Mouse (Mus musculus) stomach, postnatal 0 days (tissue): Measurements from ENCODE around the gene Rpusd3. TPM values are rescaled to one million over a fixed set of nuclear protein-coding genes. Genes with fewer than 3 reads are reported as not detected.
A peak's percentile ranks its signal among the peaks of the same experiment; 100 is the strongest.

Source experiments
- ATAC-seq: fragments of 200-750 bp; cut with Nextera tagmentation; 2 replicates; pipeline ENCODE4 v1.8.0; 2017; ENCODE audit not compliant: low FRiP score, low TSS enrichment
- DNase-seq: peaks from one replicate; pipeline ENCODE4 v3.0.0-alpha.2; 2016; ENCODE audit warnings: low spot score
- H3K27ac ChIP-seq: fragments of 300-500 bp; sonication (generic); replicated peaks from 2 replicates; pipeline ENCODE4 v1.5.1; 2014; ENCODE audit warnings: mild to moderate bottlenecking, control low read depth
- H3K27me3 ChIP-seq: fragments of 300-500 bp; sonication (generic); 2 replicates; pipeline ENCODE4 v1.6.1; 2014; ENCODE audit warnings: low read length; ENCODE audit not compliant: control insufficient read depth, insufficient read depth
- H3K36me3 ChIP-seq: fragments of 300-500 bp; sonication (generic); 2 replicates; pipeline ENCODE4 v1.6.1; 2014; ENCODE audit warnings: low read length, mixed read lengths; ENCODE audit not compliant: control insufficient read depth, insufficient read depth
- H3K4me1 ChIP-seq: fragments of 300-500 bp; sonication (generic); replicated peaks from 2 replicates; pipeline ENCODE4 v1.6.1; 2014; ENCODE audit warnings: antibody characterized with exemption; ENCODE audit not compliant: control insufficient read depth, insufficient read depth
- H3K4me2 ChIP-seq: fragments of 300-500 bp; sonication (generic); replicated peaks from 2 replicates; pipeline ENCODE4 v1.6.1; 2014; ENCODE audit warnings: low read depth, mild to moderate bottlenecking, control low read depth, moderate library complexity
- H3K4me3 ChIP-seq: fragments of 300-500 bp; sonication (generic); 2 replicates; pipeline ENCODE4 v1.5.1; 2014; ENCODE audit warnings: low read depth, low read length, control low read depth
- H3K9ac ChIP-seq: fragments of 300-500 bp; sonication (generic); 2 replicates; pipeline ENCODE4 v1.6.1; 2014; ENCODE audit warnings: mild to moderate bottlenecking, low read length, control low read depth, mixed read lengths
- H3K9me3 ChIP-seq: fragments of 300-500 bp; sonication (generic); 2 replicates; pipeline ENCODE4 v1.6.1; 2016; ENCODE audit warnings: low read length; ENCODE audit not compliant: control insufficient read depth
- CTCF ChIP-seq: IDR thresholded peaks from 2 replicates; pipeline ENCODE4 v1.5.1; 2016; ENCODE audit warnings: antibody characterized with exemption, low read depth, mild to moderate bottlenecking, moderate library complexity
- EP300 ChIP-seq: optimal IDR thresholded peaks from 2 replicates; pipeline ENCODE3; 2016; ENCODE audit warnings: antibody characterized with exemption
- WGBS: fragments of 180-500 bp; shearing (Covaris S2); extraction: QIAGEN DNeasy Blood & Tissue Kit; methylation state at CpG from one replicate; pipeline ENCODE4 v1.1.7; 2014; 5-methylcytosine and 5-hydroxymethylcytosine counted together
- polyA plus RNA-seq: library from polyadenylated mRNA; unstranded; fragments of >200 nt; fragmentation: Nextera tagmentation; extraction: Ambion mirVana; gene quantifications from 2 replicates; pipeline ENCODE4 v1.2.1, GENCODE M21; 2015

Gene Rpusd3
- polyA plus RNA-seq = 11.8 and 12.9 TPM in 2 replicates

DNA sequence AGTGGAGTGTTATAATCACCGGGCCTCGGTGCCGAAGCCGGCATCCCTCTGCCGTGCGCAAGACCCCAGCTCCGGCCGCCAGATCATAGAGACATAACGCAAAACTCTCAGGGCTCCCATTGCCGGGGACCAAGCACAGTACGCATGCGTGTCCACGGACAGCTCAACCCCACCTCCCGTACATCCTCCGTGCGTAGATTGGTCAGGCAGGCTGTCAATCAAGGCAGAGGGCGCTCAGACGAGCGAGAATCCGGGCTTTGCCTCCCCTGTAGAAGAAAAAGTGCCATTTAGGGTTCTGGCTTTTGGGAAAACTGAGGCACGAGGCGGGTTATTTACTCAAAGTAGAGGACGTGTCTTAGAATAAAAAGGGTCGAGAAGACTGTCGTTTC is at the start of gene Rpusd3:
Gene Rpusd3, minus strand, starts transcription at position 142 of the 389 bp plus-strand sequence.
- ATAC-seq (peak; percentile 97), DNase-seq (peak; percentile 96)
- H3K4me2 ChIP-seq = peak within 1 kb of the TSS; percentile 74
- peaks cover 3% of the 10 kb centered on the region; the same call in 1 of the 2 replicates for H3K4me1 ChIP-seq
- under 1% methylated on average over 25 of the region's 25 CpGs for WGBS
- no peaks in the 10 kb centered on the region for H3K36me3 ChIP-seq
- H3K9ac ChIP-seq = peak within 1 kb of the TSS; percentile 66
- no peak for TF ChIP-seq EP300
- no peak for TF ChIP-seq CTCF
- peak within 1 kb of the TSS; percentile 8; the same call in 1 of the 2 replicates for H3K27ac ChIP-seq
- H3K27me3 ChIP-seq = no peaks in the 10 kb centered on the region
- no peaks in the 10 kb centered on the region for H3K9me3 ChIP-seq
- H3K4me3 ChIP-seq = peak within 1 kb of the TSS; percentile 57

DNA sequence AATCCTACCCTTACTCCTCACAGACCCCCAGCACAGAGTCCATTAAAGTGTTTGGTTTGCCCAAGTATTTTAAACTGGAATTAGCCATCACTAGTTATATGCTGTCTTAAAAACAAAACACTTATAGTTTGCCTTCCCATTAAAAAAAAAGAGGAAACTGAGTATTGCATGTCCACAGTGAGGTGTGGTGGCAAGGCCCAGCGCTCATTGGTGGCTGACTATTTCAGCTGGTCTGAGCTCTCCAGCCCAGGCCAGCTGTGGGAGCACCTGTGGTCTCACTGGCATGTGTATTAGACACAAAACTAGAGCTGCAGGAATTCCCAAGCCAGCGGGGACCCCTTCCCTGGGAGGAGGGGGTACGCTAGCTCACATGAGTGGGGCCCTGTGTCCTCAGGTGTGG is 49.4 kb upstream of the Rpusd3 start:
- H3K9ac ChIP-seq = no peak overlapping the region
- peaks cover 8% of the 10 kb centered on the region for H3K4me1 ChIP-seq
- DNase-seq (no peak), ATAC-seq (no peak)
- H3K27me3 ChIP-seq = no peaks in the 10 kb centered on the region
- H3K4me2 ChIP-seq = no peak overlapping the region
- TF ChIP-seq EP300 (no peak), CTCF (no peak)
- H3K27ac ChIP-seq = no peak overlapping the region
- no peaks in the 10 kb centered on the region for H3K36me3 ChIP-seq
- H3K4me3 ChIP-seq = no peak overlapping the region
- H3K9me3 ChIP-seq = no peaks in the 10 kb centered on the region
- WGBS = 71% methylated on average over 3 of the region's 3 CpGs

GRCm38 (mm10) chr6:113465602-113466001 is 46.5 kb upstream of the Rpusd3 start:
- no peak overlapping the region for H3K4me2 ChIP-seq
- H3K27me3 ChIP-seq = no peaks in the 10 kb centered on the region
- H3K36me3 ChIP-seq = no peaks in the 10 kb centered on the region
- no peak for DNase-seq
- peak; percentile 66 for TF ChIP-seq CTCF
- no peak for TF ChIP-seq EP300
- no peaks in the 10 kb centered on the region for H3K4me1 ChIP-seq
- H3K27ac ChIP-seq = no peak overlapping the region
- no peaks in the 10 kb centered on the region for H3K9me3 ChIP-seq
- no peak; the same call in 1 of the 2 replicates for ATAC-seq
- WGBS = 55% methylated on average over 5 of the region's 5 CpGs
- H3K9ac ChIP-seq = no peak overlapping the region
- no peak overlapping the region for H3K4me3 ChIP-seq

- Histone ChIP-seq H3K36me3 (no peaks in the 10 kb centered on the region), H3K4me3 (no peak overlapping the region), H3K27ac (no peak overlapping the region), H3K4me2 (no peak overlapping the region), H3K27me3 (no peaks in the 10 kb centered on the region), H3K9me3 (no peaks in the 10 kb centered on the region), H3K9ac (no peak overlapping the region), H3K4me1 (no peaks in the 10 kb centered on the region)
- TF ChIP-seq CTCF (no peak), EP300 (no peak)
- no peak for DNase-seq
- ATAC-seq = no peak
- WGBS = 62% methylated on average over 7 of the region's 7 CpGs
Observed at GRCm38 (mm10) chr6:113464040-113464439, 44.9 kb upstream of the Rpusd3 start.

DNA sequence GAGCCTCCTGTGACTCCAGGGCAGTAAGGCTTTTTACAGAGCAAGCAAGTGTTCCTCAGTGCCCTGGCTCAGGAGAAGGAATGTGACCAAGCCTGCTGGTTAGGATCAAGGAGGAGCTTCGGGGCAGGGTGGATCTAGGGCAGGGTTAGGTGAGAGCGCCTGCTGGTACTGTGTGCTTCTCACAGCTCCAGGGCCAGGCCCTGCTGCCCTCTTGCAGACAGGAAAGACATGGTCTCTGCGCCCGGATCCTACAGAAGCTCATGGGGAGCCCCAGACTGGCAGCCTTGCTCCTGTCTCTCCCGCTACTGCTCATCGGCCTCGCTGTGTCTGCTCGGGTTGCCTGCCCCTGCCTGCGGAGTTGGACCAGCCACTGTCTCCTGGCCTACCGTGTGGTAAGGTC is 39.5 kb upstream of the Rpusd3 start:
- DNase-seq = peak; percentile 89

DNA sequence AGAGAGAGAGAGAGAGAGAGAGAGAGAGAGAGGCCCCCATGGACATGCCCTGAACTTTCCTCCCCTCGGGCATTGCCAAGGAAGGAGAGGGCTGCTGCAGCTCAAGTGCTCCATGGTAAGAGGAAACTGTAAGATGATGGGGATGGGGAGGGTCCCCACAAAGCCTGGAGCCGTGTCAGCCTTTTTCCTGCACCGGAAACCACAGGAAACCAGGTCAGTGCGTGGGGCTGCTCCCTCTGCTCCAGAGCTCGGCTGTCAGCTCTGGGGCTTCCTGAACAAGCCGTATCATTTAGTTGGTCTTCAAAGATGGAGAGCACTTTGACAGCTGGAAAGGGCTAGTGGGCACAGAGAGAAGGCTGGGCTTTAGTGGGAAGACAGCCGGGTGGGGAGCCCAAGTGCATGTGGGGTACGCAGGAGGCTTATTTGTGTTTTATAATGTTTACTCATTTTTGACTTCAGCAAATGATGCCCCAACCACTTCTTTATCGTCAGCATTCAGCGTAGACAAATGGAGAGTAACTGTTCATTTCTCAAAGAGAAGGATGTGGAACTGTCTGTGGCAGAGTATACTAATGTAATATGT is 38.9 kb upstream of the Rpusd3 start, which contains the start of gene Il17re:
Gene Il17re, plus strand, starts transcription at position 533 of the 583 bp plus-strand sequence.
- peak within 1 kb of the TSS; percentile 34 for H3K4me3 ChIP-seq
- H3K4me2 ChIP-seq = peak within 1 kb of the TSS; percentile 57
- peak within 1 kb of the TSS; percentile 91 for H3K27ac ChIP-seq
- ATAC-seq (no peak), DNase-seq (no peak)
- no peaks in the 10 kb centered on the region for H3K27me3 ChIP-seq
- H3K36me3 ChIP-seq = no peaks in the 10 kb centered on the region
- H3K4me1 ChIP-seq = no peaks in the 10 kb centered on the region; the same call in 1 of the 2 replicates
- H3K9ac ChIP-seq = peak within 1 kb of the TSS; percentile 65
- TF ChIP-seq CTCF (no peak), EP300 (no peak)
- no peaks in the 10 kb centered on the region for H3K9me3 ChIP-seq
- WGBS = 46% methylated on average over 10 of the region's 10 CpGs

More for the DNA sequence above, 39.5 kb upstream of the Rpusd3 start:
- Histone ChIP-seq H3K9me3 (no peaks in the 10 kb centered on the region), H3K4me3 (peak overlapping the region; percentile 34), H3K36me3 (no peaks in the 10 kb centered on the region), H3K4me1 (no peaks in the 10 kb centered on the region; the same call in 1 of the 2 replicates), H3K27ac (peak overlapping the region; percentile 91), H3K27me3 (no peaks in the 10 kb centered on the region), H3K4me2 (peak overlapping the region; percentile 57), H3K9ac (peak overlapping the region; percentile 65)
- WGBS = 37% methylated on average over 10 of the region's 10 CpGs
- TF ChIP-seq CTCF = peak; percentile 31; the same call in 1 of the 2 replicates
- peak; percentile 50 for TF ChIP-seq EP300
- peak; percentile 98 for ATAC-seq
